Mouse (Mus musculus) heart, embryonic 11.5 days (tissue): ENCODE results near the gene Rsph3b. TPM values are rescaled to one million over a fixed set of nuclear protein-coding genes. Genes with fewer than 3 reads are reported as not detected.
"Not testable (repeated sequence)": the region's sequence is repeated elsewhere in the genome, so short reads cannot be mapped to it uniquely, and the experiment has no call there.

Experiments
- ATAC-seq: fragments of 200-750 bp; cut with Nextera tagmentation; replicated peaks from 2 replicates; pipeline ENCODE4 v1.8.0; 2017; ENCODE audit warnings: moderate library complexity; ENCODE audit not compliant: insufficient number of reproducible peaks, low FRiP score, low TSS enrichment
- H3K27ac ChIP-seq: fragments of 300-500 bp; sonication (generic); 2 replicates; pipeline ENCODE4 v1.5.1; 2014; ENCODE audit warnings: mild to moderate bottlenecking, low read depth, low read length
- H3K27me3 ChIP-seq: fragments of 300-500 bp; sonication (generic); 2 replicates; pipeline ENCODE4 v1.6.1; 2014; ENCODE audit warnings: mild to moderate bottlenecking, low read length, mixed read lengths; ENCODE audit not compliant: control insufficient read depth, insufficient read depth
- H3K36me3 ChIP-seq: fragments of 300-500 bp; sonication (generic); 2 replicates; pipeline ENCODE4 v1.6.1; 2014; ENCODE audit warnings: mild to moderate bottlenecking, low read length, moderate library complexity, mixed read lengths; ENCODE audit not compliant: control insufficient read depth, insufficient read depth
- H3K4me1 ChIP-seq: fragments of 300-500 bp; sonication (generic); 2 replicates; pipeline ENCODE4 v1.6.1; 2014; ENCODE audit warnings: low read length; ENCODE audit not compliant: control insufficient read depth, insufficient read depth
- H3K4me2 ChIP-seq: fragments of 300-500 bp; sonication (generic); 2 replicates; pipeline ENCODE4 v1.6.1; 2014; ENCODE audit warnings: mild to moderate bottlenecking, moderate library complexity
- H3K4me3 ChIP-seq: fragments of 300-500 bp; sonication (generic); 2 replicates; pipeline ENCODE4 v1.5.1; 2014; ENCODE audit warnings: low read depth, low read length
- H3K9ac ChIP-seq: fragments of 300-500 bp; sonication (generic); 2 replicates; pipeline ENCODE4 v1.6.1; 2014; ENCODE audit warnings: mild to moderate bottlenecking, low read depth, low read length, moderate library complexity
- H3K9me3 ChIP-seq: fragments of 300-500 bp; sonication (generic); replicated peaks from 2 replicates; pipeline ENCODE4 v1.6.1; 2016; ENCODE audit warnings: low read length; ENCODE audit not compliant: control insufficient read depth
- WGBS: fragments of 180-500 bp; shearing (Covaris S2); extraction: QIAGEN DNeasy Blood & Tissue Kit; methylation state at CpG from one replicate; pipeline ENCODE4 v1.1.7; 2014; ENCODE audit not compliant: insufficient replicate concordance; 5-methylcytosine and 5-hydroxymethylcytosine counted together
- polyA plus RNA-seq: library from polyadenylated mRNA; unstranded; fragments of >200 nt; fragmentation: Nextera tagmentation; extraction: Ambion mirVana; gene quantifications from 2 replicates; pipeline ENCODE4 v1.2.1, GENCODE M21; 2014

The Rsph3b gene
- polyA plus RNA-seq: 60.4 and 64.6 TPM in 2 replicates

DNA sequence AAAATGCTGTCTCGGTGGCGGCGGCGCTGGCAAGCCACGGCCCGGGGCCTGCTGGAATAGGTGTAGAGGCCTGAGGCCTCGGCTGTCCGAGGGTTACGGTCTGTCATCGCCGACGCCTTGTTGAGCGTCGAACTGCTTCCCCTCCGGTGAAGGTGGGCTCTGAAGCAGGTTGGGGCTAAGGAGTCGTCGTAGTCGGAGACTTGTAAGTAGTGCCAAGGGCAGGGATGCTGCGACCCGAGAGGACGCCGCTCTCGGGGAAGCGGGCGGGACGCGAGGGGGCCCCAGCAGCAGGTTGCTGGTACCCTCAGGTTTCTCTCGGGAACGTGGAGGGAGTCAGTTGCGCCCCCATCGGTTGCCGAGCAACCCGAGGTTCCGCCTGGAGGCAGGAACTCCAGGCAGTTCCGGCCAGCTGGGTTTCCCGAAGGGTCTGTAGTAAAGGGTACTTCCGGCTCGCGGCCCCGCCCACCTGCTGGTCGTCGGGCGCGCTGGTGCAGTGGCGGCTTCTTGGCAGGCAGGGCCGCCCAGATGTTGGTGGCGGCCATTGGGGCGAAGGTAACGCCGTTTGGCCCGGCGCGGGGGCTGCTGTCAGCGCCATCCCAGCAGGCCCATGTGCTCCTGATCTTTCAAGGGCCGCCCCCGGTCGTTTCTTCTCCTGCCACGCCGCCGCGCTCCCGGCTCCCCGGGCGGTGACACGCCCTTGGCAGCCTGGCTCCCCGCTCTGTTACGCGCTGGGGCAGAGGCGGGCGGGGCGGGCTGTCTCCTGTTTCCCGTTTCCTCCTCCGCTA is at the start of gene Rsph3b:
Rsph3b (minus strand) TSS at position 699 of the 785 bp plus-strand sequence.
- WGBS: under 1% methylated on average over 66 of the region's 73 CpGs
- Histone ChIP-seq H3K4me2 (peak within 1 kb of the TSS; percentile 67), H3K4me3 (peak within 1 kb of the TSS; percentile 58), H3K27ac (peak within 1 kb of the TSS; percentile 86), H3K9ac (peak within 1 kb of the TSS; percentile 70)
- H3K27me3 ChIP-seq, H3K9me3 ChIP-seq, H3K4me1 ChIP-seq, H3K36me3 ChIP-seq: not testable (repeated sequence)
- ATAC-seq: peak; percentile 93

DNA sequence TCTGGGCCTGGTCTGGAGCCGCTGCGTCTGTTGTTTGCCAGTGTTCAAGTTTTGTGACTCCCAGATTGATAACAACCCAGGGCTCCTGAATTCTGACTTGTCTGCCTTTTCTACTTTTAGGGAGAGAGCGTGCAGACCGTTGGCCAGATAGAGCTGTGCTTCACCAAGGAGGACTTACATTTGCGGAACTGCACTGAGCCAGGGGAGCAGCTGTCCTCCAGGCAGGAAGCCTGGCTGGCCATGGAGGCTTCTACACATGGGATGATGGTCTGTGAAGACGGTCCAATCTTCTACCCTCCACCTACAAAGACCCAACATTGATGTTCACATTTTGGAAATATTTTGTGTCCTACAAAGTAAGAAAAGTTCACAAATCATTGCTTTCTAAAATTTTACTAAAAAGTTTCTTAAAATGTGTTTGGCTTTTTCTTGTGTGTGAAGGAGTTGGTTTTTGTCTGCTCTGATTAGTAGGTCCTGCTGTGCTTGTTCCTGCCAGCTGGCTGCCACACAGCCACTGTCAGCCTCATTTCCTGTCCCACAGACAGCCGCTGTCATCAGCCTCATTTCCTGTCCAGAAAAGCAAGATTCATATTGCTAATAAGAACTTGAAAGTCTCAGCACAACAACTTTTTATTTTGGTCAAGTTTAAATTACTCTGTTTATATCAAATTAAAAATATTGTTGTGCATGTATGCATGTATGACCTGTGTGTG is 49.5 kb upstream of the Rsph3b start:
- WGBS: no CpG with 5 or more reads among the region's 7 CpGs
- H3K4me2 ChIP-seq, H3K9ac ChIP-seq, H3K27me3 ChIP-seq, H3K27ac ChIP-seq, H3K36me3 ChIP-seq, H3K4me1 ChIP-seq, H3K9me3 ChIP-seq, ATAC-seq, H3K4me3 ChIP-seq: not testable (repeated sequence)

DNA sequence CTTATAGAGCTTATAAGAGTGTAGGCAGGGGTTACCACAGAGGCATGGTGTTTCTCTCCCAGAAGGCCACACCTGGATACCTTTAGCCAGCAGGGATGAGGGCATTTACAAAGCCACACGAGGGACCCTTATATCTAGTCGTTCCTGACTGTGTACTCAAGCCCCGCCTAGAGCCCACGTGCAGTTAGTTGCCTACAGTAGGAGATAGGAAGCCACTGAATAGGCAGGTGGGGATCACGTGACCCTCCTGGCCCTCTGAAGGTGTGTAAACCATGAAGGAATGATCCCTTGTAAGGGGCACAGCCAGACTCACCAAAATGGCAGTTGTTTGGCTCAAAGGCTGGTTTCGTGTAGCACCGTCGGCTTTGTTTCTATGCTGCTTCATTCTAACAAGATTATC is 48.3 kb upstream of the Rsph3b start:
- not testable (repeated sequence) for H3K4me3 ChIP-seq, H3K9me3 ChIP-seq, H3K27me3 ChIP-seq, ATAC-seq, H3K27ac ChIP-seq, H3K4me2 ChIP-seq, H3K9ac ChIP-seq, H3K36me3 ChIP-seq, H3K4me1 ChIP-seq
- WGBS: 83% methylated on average over 8 of the region's 8 CpGs

DNA sequence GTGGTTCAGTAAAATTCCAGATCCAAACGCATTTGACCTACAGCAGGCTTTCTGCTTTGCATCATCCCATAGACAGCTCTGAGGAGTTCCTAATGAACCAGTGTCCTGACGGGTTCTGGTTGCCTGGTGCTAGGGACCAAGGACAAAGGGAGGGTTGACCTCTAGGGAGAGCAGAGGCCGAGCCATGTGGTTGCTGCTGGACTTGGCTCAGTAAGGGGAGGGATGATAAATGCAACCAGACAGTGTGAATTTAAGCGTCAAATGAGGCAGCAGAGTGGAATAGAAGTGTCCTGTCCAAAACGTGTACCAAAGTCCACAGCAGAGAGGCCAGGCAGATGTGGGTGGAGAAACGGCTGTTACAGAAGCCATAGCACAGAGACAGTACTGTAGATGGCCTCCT is 47.0 kb upstream of the Rsph3b start:
- not testable (repeated sequence) for H3K27ac ChIP-seq, H3K4me2 ChIP-seq, H3K4me1 ChIP-seq, H3K4me3 ChIP-seq, H3K9me3 ChIP-seq, H3K27me3 ChIP-seq, H3K9ac ChIP-seq, H3K36me3 ChIP-seq, ATAC-seq
- no CpG with 5 or more reads among the region's 6 CpGs for WGBS

DNA sequence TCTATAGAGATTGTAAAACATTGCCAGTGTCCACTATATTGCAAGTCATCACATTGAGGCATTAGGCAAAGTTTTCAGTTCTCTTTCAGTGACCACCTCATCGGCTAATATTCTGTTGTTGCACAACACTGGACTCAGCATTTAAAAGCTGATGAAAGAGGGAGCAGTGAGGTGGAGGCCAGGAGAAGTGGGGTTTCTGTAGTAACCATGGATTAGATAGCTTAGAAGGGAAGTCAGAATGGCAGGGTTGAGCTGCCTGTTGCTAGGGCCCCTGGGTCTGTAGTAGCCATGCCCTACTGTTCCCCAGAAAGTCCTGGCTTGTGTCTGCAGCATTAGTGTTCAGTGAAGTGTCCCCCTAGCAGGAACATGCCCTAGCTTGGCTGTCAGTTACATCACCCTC is 37.6 kb upstream of the Rsph3b start:
- H3K4me1 ChIP-seq, H3K9ac ChIP-seq, H3K27me3 ChIP-seq, ATAC-seq, H3K4me3 ChIP-seq, H3K9me3 ChIP-seq, H3K4me2 ChIP-seq, H3K36me3 ChIP-seq, H3K27ac ChIP-seq: not testable (repeated sequence)
- WGBS: 95% methylated on average over 1 of the region's 1 CpGs

DNA sequence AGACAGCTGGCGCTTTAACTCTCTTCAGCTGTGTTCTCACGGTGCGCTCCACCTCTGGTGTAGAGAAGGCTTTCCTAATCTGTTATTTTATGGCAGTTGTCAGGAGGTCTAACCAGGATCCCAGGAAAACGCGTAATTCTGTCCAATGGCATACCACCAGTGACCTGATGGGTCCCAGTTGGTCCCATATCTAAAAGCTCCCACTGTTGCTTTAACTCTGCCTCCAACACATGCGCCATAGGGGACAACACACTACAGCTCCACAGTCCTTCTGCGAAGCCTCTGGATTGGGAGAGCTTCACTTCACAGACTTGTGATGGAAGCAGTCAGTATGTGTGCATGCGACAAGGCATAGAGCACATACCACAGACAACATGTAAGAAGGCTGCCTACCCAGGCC is 31.7 kb upstream of the Rsph3b start:
- 90% methylated on average over 5 of the region's 8 CpGs for WGBS

DNA sequence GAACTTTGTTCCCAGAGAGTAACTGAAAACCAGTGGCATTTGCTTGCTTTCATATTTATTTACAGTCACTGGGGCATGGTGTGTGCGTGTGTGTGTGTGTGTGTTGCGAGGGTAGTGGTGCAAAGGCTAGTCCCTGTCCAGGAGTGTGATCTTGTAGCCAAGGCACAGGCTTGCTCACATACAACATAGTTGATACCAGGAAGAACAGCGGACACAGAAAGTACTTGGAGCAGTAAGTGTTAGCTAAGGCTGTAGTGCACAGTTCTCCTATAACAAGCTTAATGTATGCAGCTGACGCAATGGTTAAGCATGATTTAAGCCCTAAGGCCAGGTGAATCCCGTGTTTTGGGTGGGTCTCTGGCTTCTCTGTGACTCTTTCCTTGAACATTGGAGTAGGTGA is 30.9 kb upstream of the Rsph3b start:
- not testable (repeated sequence) for H3K36me3 ChIP-seq, H3K9me3 ChIP-seq, H3K27me3 ChIP-seq, ATAC-seq, H3K27ac ChIP-seq, H3K4me1 ChIP-seq
- Histone ChIP-seq H3K9ac (peak overlapping the region; percentile 70; the same call in 1 of the 2 replicates), H3K4me3 (peak overlapping the region; percentile 58), H3K4me2 (peak overlapping the region; percentile 57)
- WGBS: 20% methylated on average over 4 of the region's 5 CpGs

More for the DNA sequence above, 31.7 kb upstream of the Rsph3b start:
- not testable (repeated sequence) for H3K9ac ChIP-seq, H3K36me3 ChIP-seq, H3K27me3 ChIP-seq, H3K27ac ChIP-seq, H3K4me2 ChIP-seq, H3K9me3 ChIP-seq, H3K4me1 ChIP-seq, ATAC-seq, H3K4me3 ChIP-seq

DNA sequence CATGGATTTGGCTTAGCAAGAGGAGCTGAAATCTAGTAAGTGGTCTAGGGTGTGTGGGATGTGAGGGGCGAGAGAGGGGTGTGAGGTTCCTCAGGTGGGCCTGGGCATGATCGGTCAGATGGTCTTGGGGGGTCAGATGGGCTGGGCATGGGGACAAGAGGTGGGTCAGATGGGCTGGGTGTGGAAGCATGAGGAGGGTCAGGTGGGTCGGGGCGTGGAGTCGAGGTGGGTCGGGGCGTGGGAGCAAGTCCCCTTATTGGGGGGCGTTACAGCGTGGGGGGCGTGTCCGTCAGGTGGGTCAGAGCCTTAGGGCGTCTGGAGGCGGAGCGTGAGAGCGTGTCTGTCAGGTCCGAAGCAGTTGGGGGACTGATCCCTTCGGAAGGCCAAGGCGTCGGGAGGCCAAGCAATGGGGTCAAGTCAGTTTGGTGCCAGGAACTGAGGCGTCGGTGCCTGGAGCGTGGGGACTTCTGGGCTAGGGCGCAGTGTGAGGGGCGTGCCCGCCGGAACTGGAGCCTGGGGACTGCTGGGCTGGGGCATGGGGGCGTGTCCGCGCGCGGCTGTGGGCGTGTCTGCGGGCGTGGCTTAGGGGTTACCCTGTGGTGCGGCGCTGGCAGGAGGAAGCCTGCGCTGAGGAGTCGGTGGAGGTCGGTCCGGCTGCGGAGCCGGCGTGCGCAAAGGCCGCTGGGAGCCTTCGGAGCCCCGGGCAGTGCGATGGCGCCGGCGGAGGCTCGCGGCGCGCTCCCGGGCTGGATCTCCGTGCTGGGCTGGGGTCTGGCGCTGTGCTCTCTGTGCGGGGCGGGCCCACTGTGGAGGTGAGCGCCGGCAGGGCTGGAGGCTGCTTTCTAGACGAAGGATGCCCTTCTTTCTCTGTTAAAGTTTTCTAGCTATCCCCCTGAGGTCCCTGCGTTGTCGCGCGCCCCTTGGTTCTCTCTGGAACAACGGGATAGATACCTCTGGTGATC is 30.1 kb upstream of the Rsph3b start, which contains the start of gene Gm49721:
Gm49721 (plus strand) TSS at position 618 of the 962 bp plus-strand sequence.
- Histone ChIP-seq H3K4me2 (peak within 1 kb of the TSS; percentile 59), H3K9ac (peak within 1 kb of the TSS; percentile 70; the same call in 1 of the 2 replicates), H3K4me3 (peak within 1 kb of the TSS; percentile 58), H3K27ac (peak within 1 kb of the TSS; percentile 59; the same call in 1 of the 2 replicates)
- peak; percentile 99 for ATAC-seq
- WGBS: under 1% methylated on average over 41 of the region's 68 CpGs
- not testable (repeated sequence) for H3K9me3 ChIP-seq, H3K4me1 ChIP-seq, H3K27me3 ChIP-seq, H3K36me3 ChIP-seq
